Mouse (Mus musculus): Measurements from ENCODE around the gene Tada3.
A peak's percentile ranks its signal among the peaks of the same experiment; 100 is the strongest.

The Tada3 gene

DNA sequence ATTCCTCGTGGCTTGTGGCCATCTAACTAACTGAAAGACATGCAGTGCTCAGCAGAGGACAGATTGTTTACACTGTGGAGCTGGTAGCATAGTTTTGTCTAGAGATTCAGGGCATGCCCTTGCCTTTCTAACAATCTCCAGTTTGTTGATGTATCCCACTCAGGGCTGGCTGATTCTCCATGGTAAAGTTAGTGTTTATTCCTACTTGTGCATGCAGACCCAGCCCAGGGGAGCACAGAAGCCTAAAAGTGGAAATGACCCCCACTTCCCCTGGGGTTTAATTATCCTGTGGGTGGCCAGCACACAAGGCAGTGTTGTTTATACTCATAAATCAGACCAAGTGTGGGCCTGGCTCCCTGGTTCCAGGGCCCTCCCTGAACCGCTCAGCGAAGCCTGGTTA, 8.3 kb upstream of the Tada3 start:
- DNase-seq (ENCODE audit: low spot score in 2 of 2): no peak

DNA sequence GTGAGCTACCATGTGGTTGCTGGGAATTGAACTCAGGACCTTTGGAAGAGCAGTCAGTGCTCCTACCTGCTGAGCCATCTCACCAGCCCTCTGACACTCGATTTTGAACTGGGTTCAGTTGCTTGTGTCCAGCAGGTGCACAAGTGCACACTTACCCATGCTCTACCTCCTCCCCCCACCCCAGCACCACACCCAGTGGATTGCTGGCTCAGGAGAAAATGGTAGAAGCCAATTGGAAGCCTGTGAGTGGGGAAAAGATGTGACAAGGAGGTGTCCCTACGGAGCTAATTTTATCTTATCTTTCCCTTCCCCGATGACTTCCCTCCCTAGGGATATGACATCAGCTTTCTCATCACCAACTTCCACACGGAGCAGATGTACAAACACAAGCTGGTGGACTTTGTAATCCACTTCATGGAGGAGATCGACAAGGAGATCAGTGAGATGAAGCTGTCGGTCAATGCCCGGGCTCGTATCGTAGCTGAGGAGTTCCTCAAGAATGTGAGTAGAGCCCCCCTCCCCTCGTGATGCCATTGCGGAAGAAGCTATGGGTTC, 7.6 kb upstream of the Tada3 start:
- DNase-seq (ENCODE audit: low spot score in 2 of 2): no peak

DNA sequence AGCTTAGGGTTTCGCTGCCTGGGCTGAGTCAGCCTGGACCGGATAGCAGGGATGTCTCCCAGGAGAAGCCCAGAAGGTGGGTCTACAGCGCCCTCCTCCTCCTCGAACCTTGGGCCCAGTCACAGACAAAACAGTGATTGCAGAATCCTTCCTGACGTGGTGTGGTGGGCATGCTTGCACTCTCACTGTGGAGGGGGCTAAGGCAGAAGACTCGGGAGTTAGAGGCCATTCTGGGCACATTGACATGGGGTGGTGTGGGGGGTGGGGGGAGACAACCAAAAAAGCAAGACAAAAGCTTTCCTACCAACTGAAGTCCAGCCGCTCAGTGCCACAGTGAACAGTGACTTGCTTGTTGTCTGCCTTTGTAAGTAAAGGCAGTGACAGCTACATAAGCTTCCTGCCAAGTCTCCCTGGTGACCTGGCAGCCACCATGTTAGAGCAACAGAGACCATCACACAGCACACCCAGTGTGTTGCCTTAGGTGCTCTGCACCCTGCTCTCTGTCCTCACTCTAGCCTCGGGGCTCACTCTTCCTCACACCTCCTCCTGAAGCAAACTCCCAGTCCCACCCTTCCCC, 6.8 kb upstream of the Tada3 start:
- no peak for DNase-seq (ENCODE audit: low spot score in 2 of 2)

DNA sequence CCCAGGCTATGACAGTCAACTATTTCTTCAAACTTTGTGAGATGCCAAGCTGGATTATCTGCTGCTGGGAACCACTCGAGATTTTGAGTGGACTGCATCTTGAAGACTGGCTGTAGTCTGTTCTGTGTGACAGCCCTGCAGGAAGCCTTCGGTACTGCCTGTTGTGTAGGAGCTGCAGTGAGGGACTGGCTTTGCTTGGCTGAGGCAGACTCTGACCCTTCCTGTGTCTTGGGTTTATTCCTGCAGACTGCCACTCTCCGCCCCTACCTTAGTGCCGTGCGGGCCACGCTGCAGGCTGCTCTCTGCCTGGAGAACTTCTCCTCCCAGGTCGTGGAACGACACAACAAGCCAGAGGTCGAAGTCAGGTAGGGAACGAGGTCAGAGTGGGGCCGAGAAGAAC, 2.8 kb upstream of the Tada3 start:
- no peak for DNase-seq (ENCODE audit: low spot score in 2 of 2)

DNA sequence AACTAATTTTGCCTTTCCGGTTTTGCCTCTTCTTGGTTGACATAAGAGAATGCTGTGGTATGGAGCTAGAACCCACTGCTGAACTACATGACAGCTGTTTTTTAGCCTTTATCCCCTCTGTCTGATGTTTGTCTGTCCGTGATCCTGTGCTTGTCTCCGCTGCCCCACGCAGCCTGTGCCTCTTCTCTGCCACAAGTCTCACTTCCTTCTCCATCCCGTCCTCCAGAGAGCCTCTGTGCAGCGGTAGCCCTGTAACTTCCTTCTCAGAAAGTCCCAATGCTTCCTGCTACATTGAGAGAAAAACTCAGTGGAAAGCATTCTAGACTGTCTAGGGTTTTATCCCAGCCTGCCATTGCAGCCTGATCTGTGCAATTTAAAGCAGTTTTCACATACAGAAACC, 1.6 kb upstream of the Tada3 start:
- DNase-seq (ENCODE audit: low spot score in 2 of 2): peak in 1 of 2 experiments; percentile 16

DNA sequence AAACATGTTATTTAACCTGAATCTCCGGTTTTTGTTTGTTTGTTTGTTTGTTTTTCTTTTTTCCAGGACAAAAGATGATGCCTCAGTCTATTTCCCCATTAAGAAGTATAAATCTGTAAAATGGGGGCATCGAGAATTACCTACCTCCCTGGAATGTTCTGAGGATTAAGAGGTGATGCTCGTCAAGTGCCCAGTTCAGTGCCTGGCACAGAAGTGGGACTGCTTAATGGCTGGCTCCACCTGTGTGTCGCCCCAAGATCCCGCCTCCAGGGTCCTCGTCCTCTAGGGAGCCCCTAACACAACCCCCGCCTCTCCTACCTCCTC, 549 bp downstream of the Tada3 start:
- DNase-seq (ENCODE audit: low spot score in 2 of 2): no peak

DNA sequence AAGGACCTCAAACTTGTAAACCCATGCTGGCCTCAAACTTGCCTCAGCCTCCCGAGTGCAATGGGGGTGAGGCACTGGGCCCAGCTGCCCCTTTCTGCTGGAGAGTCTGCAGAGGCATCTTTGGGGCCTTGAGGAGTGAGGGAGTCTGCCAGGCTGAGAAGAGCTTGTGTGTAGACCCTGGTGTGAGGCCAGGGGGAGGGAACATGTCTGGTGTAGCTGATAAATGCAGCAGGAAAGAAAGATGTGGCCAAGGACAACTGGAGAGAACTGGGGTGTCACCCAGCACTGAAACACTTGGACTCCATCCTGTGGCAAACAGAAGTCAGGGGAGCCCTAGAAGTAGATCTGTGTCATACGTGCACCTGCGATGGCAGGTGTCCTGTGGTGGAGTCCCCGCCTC, 4.2 kb downstream of the Tada3 start:
- DNase-seq (ENCODE audit: low spot score in 2 of 2): no peak

DNA sequence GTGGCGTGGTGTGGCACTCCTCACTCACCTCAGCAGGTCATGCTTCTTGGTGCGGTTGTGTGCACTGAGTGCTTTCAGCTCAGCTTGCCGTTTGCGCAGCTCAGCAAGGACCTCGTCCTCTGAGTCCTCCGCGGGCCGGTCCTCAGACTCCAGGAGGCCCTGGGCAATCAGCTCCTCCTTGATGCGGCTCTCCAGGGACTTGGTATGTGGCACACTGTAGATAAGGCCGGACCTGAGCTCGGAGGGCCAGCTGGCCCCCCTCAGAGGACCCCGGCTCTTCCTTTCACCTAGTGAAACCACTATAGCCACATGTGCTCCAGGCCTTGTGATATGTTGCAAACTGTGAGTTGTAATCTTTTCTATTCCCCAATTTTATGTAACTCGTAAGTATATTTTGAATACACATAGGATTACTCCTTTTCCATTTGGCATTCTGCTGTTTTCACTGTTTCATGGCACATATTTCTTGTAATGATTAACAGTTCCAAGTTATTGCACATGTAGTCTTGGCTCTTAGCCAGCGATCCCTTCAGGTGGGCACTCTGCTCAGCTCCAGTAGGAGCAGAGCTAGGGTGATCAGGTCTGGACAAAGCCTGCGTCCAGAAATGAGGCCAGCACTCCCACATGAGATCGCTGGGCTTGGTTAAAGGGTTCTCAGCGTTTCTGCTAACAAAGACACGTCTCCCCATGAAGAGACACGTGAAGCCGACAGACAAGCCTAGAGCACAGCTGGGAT, 7.3 kb downstream of the Tada3 start:
- DNase-seq (ENCODE audit: low spot score in 2 of 2): no peak

DNA sequence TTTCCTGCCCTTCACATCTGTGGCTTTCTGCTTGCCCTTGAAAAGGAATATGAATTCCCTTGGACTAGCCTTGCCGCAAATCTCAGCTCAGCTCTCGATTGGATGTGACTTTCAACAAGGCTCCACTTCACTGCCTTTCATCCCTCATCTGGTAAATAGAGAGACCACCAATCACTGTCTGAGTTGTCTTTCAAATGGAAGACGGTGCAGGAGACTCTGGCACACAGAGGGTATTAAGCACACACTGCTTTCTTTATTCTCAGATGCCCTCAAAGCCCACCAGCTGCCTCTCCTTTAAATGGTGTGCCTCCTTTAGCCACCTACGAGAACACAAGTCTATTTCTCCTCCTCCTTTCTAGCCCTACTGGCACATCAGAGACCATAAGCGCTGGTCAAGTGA, 9.1 kb downstream of the Tada3 start:
- no peak for DNase-seq (ENCODE audit: low spot score in 2 of 2)

DNA sequence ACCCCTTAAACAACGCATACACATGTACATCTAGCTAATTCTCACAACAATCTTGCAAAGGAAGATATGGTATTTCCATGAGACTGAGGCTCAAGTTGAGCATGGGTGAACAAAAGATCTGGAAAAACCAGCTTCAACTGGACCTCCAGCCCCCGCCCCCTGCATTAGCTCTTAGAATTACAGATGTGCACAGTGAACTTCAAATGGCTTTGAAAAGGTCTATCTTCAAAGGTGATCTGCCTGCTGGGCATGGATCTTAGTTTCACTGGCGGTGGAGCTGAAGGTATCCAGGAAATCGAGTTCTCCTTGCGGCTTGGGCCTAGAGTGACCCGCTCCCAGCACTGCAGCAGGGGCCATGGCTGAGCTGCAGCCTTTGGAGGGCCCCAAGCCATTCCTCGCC, 9.6 kb downstream of the Tada3 start:
- DNase-seq (ENCODE audit: low spot score in 2 of 2): no peak

DNA sequence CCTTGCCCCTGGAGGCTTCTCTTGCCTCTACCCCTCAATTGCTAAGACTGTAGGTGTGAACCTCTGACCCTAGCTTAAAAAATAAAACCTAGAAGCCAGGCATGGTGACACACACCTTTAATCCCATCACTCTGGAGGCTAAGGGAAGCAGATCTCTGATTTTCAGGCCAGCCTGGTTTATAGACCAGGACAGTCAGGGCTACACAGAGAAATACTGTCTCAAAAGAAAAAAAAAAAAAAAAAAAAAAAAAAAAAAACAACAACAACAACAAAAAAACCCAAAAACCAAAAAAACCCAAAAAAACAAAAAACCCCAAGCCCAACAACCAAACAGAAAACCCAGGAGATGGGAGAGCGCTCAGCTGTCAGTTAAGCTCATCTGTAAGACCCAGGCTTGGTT, 10.1 kb downstream of the Tada3 start:
- DNase-seq (ENCODE audit: low spot score in 2 of 2): no peak

DNA sequence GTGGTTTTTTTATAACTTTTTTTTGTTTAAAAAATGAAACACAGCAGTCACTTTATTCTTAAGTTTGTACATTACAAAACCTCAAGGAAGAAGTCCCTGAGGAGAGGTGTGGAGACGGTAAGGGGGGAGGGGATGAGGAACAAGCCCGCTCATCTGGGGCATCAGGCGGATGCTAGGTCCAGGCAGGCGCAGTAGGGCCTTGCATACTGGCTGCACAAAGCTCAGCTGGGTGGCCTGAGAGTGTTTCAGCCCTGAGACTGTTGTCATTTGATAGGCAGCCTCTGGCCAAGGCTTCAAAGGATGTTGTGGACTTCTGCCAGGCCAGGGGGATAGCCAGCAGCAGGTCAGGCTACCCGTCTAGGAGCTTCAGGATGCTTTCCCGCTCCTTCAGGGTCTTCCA, 11.0 kb downstream of the Tada3 start:
- DNase-seq (ENCODE audit: low spot score in 2 of 2): no peak

DNA sequence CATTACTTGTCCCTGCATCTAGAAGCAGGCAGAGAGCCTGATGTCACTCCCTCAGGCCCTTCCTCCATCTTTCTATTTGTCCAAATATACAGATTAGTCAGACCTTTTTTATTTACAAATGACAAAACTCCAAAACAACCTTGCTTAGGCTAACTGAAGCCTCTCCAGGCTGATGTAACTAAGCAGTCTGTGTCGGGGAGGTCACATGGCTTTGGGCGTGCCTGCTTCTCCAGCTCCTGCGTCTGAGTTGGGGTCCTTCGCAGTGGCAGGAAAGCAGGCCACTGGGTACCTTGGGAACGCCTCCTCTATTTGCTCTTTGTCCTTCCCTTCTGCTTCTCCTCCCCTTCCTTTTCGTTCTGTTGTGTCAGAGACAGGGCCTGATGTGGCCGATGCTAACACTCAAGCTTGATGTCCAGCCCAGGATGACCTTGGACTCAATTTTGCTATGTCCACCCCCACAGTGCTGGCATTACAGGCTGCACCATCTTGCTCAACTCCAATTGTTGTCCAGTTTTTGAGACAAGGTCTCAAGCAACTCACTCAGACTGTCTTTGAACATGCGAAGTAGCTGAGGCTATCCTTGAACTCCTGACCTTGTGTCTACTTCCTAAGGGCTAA, 13.1 kb downstream of the Tada3 start:
- DNase-seq (ENCODE audit: low spot score in 2 of 2): no peak

DNA sequence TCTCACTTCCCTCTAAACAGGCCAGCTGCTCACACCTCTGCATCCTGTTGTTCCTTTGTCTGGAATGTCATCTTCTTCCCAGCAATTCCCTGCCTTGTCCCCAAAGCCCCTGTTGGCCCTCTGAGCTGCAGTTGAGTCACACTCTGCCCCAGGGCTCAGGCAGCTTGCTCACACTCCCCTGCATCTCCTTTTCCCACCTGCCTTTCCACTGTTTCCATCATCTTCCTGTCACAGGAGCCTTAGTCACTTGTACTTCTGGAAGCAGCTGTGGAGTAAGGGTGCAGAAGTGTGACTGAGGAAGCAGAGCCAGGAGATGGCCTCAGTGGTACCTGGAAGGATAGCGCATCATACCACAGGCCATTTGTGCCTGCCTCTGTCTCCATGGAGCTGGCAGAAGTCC, 15.4 kb downstream of the Tada3 start:
- no peak for DNase-seq (ENCODE audit: low spot score in 2 of 2)

DNA sequence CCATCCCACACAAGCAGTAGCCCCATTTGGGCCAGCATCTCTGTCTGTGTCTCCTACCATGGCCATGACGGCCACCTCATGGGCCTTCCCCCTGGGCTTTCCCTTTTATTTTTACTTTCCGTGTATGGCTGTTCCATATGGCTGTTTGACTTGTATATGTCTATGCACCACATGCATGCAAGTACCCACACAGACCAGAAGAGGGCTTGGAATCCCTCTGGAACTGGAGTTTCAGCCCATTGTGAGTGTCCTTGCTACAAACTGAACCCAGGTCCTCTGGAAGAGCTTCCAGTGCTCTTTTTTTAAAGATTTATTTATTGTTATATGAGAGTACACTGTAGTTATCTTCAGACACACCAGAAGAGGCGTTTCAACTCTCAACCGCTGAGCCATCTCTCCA, 16.2 kb downstream of the Tada3 start:
- DNase-seq (ENCODE audit: low spot score in 2 of 2): no peak

DNA sequence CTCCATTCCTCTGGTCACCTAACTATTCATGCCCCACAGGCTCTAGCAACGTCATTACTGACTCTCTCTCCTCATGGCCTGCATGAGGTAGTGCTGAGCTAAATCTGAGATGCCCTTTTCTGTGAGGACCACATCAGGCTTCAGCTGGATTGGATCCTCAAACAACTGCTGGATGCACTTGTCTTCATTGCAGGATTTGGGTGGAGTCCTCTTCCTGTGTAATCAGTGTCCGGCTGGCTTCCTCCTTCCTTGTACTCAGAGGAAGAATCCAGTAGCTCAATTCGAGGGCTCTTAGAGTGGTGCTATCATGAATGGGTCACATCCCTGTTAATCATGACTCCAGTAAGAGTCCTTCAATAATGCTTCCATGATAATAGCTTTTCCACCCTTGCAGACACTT, 24.0 kb downstream of the Tada3 start:
- no peak for DNase-seq (ENCODE audit: low spot score in 2 of 2)

DNA sequence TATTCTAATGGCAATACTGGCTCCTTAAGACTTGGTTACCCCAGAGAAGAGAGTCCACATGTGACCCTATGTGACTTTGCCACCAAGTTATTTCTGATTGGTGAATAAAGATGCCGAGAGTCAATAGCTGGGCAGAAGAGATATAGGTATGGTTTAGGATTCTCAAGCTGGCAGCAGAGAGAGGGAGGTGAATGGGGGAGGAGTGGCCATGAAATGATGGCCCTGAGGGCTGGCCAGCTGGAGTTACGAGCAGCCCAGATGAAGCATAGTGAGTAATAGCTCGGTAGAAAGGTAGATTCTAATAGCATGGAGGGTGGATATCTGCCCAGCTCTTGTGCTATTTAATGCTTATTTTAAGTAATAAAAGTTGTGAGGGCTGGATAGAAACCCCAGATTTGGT, 24.9 kb downstream of the Tada3 start:
- no peak for DNase-seq (ENCODE audit: low spot score in 2 of 2)

DNA sequence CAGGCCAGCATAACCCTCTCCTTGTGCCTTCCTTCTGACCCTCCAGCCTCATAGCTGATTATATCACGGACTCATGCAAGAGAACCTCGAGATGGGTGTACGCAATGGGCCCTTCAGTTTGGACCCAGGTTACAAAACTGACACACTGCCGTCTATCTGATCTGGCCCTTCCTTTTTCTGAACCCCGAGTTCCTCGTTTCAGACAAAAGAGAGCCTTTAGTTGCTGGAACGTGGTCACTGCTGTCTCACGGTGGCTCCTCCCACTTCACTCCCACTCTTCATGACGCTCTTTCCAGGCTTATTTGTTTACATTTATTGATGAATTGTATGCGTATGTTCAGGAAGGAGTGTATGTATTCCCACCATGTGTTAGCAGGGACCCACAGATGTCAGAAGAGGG, 26.0 kb downstream of the Tada3 start:
- DNase-seq (ENCODE audit: low spot score in 2 of 2): no peak

DNA sequence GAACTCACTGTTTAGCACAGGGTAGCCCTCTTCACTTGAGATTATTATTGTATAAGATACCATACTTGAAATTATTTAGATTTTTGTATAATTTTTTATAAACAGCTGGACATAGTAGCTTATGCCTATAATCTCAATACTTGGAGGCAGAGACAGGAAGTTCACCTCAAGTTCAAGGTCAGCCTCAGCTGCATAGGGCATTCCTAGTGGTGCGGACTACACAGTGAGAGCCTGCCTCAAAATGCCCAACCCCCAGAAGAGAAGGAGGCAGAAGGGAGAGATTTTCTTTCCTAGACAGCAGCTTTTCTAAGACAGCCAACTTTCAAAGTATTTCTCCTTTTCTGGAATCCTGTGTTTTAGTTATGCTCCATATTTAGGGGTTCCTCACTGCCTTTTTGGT, 26.5 kb downstream of the Tada3 start:
- DNase-seq (ENCODE audit: low spot score in 2 of 2): no peak

DNA sequence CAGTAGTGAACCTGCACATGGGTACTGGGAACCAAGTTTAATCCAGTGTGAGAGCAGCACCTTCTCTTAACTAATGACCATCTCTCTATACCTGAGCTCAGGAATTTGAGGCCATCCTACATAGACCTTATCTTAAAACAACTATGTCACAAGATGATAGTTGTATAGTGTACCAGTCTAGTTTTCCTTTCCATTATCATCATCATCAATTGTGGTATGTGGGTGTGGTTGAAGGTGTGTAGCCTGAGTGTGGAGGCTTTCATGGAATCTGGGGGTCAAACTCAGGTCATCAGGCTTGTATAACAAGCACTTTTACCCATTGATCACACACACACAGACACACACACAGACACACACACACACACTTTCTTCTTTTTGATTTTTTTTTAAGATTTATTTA, 27.1 kb downstream of the Tada3 start:
- no peak for DNase-seq (ENCODE audit: low spot score in 2 of 2)

DNA sequence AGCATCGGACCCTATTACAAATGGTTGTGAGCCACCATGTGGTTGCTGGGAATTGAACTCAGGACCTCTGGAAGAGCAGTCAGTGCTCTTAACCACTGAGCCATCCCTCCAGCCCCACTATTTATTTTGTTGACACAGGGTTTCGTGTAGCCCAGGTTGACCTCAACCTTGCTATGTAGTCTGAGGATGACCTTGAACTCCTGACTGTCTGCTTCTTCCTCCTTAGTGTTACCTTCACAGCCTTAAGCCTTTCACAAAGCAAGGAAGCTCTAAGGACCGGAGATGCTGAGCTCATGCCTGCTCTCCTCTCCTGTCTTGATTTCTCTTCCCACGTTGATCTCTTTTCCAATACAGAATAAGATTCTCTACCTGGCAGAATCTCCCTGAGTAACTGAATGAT, 30.8 kb downstream of the Tada3 start:
- DNase-seq (ENCODE audit: low spot score in 2 of 2): no peak

DNA sequence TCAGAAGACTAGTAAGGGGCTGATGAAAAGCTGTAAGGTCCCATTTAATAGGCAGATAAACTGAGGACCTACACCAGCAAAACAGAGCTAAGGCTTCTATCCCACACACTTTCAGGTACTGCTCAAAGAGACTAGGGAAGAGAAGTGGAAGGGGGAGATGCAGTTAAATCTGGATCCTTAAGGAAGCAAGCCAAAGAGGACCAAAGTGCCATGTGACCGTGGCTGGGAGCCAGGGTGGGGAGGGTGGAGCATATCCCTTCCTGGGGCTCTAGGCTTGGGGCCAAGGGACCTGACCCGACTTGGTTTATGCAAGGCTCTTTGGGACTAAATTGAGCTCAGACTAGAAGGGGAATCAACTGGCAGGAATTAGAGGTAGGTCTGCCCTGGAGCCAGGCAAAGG, 33.4 kb downstream of the Tada3 start:
- DNase-seq (ENCODE audit: low spot score in 2 of 2): peak in 1 of 2 experiments; percentile 42

All from spleen, postnatal 10 days (tissue).